Mouse (Mus musculus) layer of hippocampus, postnatal 25 days (tissue): Measurements from ENCODE around the gene Osbpl10. TPM values are rescaled to one million over a fixed set of nuclear protein-coding genes. Genes with fewer than 3 reads are reported as not detected.
"Not testable (repeated sequence)": the region's sequence is repeated elsewhere in the genome, so short reads cannot be mapped to it uniquely, and the experiment has no call there.

Source experiments
- DNase-seq, 2 experiments: peaks; one replicate each; pipeline ENCODE4 v3.0.0; 2022; ENCODE audit warnings: mixed read lengths in 2 of 2, low spot score in 1 of 2; ENCODE audit errors: extremely low spot score in 1 of 2
- total RNA-seq, 2 experiments: library from RNA; stranded (reverse); gene quantifications; 2 replicates each; pipeline ENCODE4 v1.2.3; 2021

Gene Osbpl10
- total RNA-seq = 10 to 100 TPM; 20.0 to 20.9 TPM

DNA sequence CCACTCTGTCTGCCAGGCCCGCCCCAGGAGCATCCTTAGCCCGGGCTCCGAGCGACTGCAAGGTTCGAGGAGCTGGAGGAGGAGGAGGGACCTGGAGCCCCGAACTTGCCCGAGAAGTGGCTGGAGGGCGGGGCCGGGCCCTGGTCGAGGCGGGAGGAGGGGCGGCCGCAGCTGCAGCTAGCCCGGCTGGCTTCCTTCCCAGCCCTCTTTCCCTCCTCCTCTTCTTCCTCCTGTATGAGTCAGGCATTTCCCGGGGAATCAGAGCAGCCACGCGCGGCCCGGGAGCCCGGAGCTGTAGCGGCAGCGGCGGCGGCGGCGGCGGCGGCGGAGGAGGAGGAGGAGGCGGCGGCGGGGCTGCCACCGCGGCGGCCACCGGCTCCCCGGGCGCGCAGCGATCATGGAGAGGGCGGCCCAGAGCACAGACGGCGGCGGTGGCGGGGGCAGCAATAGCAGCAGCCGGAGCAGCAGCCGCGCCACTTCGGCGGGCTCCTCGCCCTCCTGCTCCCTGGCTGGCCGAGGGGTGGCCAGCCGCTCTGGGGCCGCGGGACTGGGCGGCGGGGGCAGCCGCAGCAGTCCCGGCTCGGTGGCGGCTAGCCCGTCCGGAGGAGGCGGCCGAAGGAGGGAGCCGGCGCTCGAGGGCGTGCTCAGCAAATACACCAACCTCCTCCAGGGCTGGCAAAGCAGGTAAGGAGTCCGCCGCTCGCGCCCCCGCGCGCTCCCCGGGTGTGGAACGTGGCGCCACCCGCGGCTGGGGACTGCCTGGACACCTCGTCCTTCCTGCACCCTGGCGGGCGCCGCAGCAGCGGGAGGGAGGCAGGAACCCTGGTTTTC lies at the start of gene Osbpl10:
Osbpl10 (plus strand) TSS at position 289 of the 831 bp plus-strand sequence.
- peak; percentile 56 to 63 for DNase-seq

- DNase-seq = peak in 1 of 2 experiments; percentile 27
Measured at GRCm38 (mm10) chr9:114930464-114931090, 47.8 kb upstream of the Osbpl10 start.

- DNase-seq = no peak
Measured at GRCm38 (mm10) chr9:114932607-114933006, 45.8 kb upstream of the Osbpl10 start.

DNA sequence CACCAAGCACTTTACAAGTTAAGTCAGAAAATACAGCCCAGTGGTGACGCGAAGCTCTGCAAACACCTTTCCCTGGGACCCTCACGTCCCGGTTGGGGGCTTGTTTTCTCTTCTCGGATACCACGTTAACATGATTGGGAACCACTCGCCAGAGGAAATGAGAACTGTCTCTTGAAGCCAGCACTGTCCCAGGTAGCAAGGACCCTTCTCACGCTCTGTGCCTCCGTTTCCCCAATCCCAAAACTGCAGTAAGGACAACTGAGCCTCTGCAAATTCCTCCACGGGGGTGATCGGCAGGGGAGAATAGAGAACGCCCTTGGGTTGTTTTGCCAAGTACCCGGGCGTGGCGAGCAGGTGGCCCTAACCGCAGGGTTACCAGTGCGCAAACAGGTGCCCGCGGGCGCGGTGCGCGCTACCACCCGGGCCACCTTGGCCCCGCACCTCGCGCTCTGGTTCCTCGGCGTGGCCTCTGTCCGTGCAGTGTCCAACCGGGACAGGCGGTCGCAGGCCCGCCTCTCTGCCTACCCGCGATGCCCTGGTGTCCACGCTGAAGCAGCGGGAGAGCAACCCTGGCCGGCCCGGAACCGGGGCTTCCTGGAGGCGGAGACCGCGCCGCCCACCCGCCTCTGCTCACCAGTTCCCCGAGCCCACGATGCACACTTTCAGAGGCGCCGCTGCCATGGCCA lies 45.2 kb upstream of the Osbpl10 start:
- no peak for DNase-seq

DNA sequence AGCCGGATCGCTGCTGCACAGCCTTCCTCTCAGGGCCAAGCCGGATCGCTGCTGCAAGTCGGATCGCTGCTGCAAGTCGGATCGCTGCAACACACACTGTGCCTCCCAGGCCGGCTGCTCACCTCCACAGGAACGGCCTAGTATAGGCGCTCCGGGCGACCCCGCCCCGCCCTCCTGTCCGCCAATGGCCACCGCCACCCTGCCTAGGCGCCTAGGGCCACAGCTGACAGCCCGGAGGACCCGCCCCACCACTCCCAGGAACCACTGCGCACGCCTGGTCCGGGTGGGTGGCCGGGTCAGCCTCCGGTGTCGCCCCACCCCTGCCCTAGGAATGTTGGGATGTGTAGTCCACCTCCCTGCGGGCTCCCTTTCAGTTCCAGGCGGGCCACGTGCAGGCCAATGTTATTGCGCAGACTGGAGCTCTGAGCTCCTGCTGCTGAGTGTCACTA lies 44.6 kb upstream of the Osbpl10 start, which contains the start of gene Gpd1l:
Gpd1l (minus strand) TSS at position 265 of the 449 bp plus-strand sequence.
- peak; percentile 89 for DNase-seq

DNA sequence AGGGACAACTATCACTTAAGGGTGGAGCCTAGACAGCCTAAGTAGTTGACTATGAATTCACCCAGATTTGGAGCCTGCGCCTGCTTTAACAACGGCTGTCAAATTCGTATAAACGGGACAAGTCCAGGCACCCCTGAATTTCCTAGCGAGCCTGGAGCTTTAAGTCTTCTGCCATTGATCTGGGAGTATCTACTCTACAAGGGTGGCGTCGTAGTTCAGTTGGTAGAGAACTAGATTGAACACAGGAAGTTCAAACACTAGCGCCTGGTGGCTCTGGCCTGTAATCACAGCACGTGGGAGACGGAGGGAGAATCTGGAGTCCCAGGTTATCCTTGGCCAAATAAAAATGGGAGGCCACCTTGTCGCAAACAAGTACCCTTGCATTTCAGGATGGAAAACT lies 44.1 kb upstream of the Osbpl10 start:
- no peak for DNase-seq

GRCm38 (mm10) chr9:114935321-114935720 lies 43.0 kb upstream of the Osbpl10 start:
- no peak for DNase-seq

GRCm38 (mm10) chr9:114936687-114937086 lies 41.7 kb upstream of the Osbpl10 start:
- DNase-seq = no peak

DNA sequence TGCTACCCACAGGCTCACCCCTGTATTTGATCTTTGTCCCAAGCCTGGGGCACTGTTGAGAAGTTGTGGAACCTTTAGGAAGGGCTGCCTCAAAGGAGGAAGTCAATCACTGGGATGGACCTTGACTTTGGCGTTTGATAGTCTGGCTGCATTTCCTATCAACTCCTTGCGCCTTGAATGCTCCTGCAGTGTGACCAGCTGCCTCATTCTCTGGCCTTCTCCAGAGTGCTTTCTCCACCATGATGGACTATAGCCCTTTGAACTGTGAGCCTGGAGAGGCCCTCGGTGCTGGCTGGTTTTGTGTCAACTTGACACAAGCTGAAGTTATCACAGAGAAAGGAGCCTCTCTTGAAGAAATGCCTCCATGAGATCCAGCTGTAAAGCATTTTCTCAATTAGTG lies 33.7 kb upstream of the Osbpl10 start:
- DNase-seq = no peak

- no peak for DNase-seq
Measured at GRCm38 (mm10) chr9:114945576-114945975, 32.8 kb upstream of the Osbpl10 start.

- no peak for DNase-seq
Measured at GRCm38 (mm10) chr9:114948395-114948794, 30.0 kb upstream of the Osbpl10 start.

- DNase-seq = no peak
Measured at GRCm38 (mm10) chr9:114952866-114953265, 25.5 kb upstream of the Osbpl10 start.

- DNase-seq = no peak
Measured at GRCm38 (mm10) chr9:114955340-114955739, 23.0 kb upstream of the Osbpl10 start.

DNA sequence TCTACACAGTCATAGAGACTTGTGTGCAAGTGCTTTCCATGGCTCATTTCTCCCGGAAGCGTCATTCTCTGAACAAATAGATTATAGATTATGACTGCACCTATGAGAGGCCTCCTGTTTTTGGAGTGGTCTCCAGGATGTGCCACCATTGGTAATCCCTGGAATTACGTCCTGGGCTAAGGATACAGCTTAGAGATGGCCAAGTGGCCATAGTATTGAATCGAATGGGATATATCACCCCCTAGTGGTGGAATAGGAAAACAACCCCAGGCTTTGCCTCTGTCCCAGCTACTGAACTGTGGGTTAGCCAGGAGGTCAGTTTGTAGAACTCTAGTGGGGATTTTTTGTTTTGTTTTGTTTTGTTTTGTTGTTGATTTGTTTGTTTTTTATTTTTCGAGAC lies 21.4 kb upstream of the Osbpl10 start:
- DNase-seq = no peak

GRCm38 (mm10) chr9:114960043-114960789 lies 18.2 kb upstream of the Osbpl10 start:
- no peak for DNase-seq

GRCm38 (mm10) chr9:114960844-114961243 lies 17.5 kb upstream of the Osbpl10 start:
- DNase-seq = no peak

DNA sequence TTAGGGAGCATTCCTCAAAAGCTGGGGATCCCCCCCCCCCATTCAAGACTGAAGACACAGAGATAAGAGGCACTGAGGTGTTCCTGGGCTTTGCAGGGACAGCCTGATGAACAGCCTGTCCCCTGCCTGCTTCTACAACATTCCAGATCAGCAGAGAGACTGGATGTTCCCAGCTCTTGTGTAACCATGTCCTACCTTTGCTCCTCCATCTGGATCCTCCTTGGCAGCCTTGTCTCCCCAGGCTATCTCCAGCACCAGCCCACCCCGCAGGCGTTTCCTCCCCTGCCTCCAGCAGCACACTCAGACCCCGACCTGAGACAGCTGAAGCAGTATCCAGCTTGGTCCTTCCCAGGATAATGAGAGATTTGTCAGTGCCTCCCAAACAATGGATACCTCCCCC lies 14.3 kb upstream of the Osbpl10 start:
- DNase-seq = no peak

DNA sequence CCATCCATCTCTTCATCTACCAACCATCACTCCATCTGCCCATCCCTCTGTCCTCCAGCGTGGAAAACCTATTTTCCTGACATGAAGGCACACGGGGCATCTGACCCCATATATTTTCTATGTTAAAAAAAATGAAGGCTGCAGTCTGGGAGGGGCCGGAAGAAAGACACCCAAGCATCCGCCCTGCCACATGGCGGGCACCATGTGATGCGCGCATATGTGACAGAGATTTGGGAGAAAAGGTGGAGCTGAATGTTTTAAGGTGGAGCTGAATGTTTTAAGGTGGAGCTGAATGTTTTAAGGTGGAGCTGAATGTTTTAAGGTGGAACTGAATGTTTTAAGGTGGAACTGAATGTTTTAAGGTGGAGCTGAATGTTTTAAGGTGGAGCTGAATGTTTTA lies 12.1 kb upstream of the Osbpl10 start:
- DNase-seq = not testable (repeated sequence)

- no peak for DNase-seq
Measured at GRCm38 (mm10) chr9:114977461-114978280, 698 bp upstream of the Osbpl10 start.

GRCm38 (mm10) chr9:114979969-114980368 lies 1.6 kb downstream of the Osbpl10 start:
- DNase-seq = no peak
